Mouse (Mus musculus) megakaryocyte, embryonic 14.5 days (primary cell): Measurements from ENCODE around the gene Bend7. TPM values are rescaled to one million over a fixed set of nuclear protein-coding genes. Genes with fewer than 3 reads are reported as not detected.

Experiments used
- H3K27me3 ChIP-seq: replicated peaks from 2 replicates; pipeline ENCODE3; 2012; ENCODE audit warnings: inconsistent platforms
- H3K36me3 ChIP-seq: replicated peaks from 2 replicates; pipeline ENCODE3; 2012; ENCODE audit warnings: low read length, inconsistent platforms, mixed read lengths
- H3K4me1 ChIP-seq: 2 replicates; pipeline ENCODE4 v1.6.1; 2012; ENCODE audit warnings: inconsistent platforms
- H3K4me3 ChIP-seq: replicated peaks from 2 replicates; pipeline ENCODE3; 2012; ENCODE audit warnings: moderate library complexity, mild to moderate bottlenecking, inconsistent platforms
- H3K9me3 ChIP-seq: 2 replicates; pipeline ENCODE4 v1.6.1; 2012; ENCODE audit warnings: inconsistent platforms
- FLI1 ChIP-seq: IDR thresholded peaks from 2 replicates; pipeline ENCODE4 v1.6.1; 2012; ENCODE audit warnings: low read length, inconsistent platforms, mixed read lengths
- GATA1 ChIP-seq: IDR thresholded peaks from 3 replicates; pipeline ENCODE4 v1.6.1; 2012; ENCODE audit warnings: mixed read lengths, low read length, inconsistent platforms, borderline replicate concordance
- polyA plus RNA-seq: library from polyadenylated mRNA; stranded (reverse); fragments of >175 nt; gene quantifications from 2 replicates; pipeline ENCODE4 v1.2.3, GENCODE M21; 2012; ENCODE audit warnings: low replicate concordance; ENCODE audit not compliant: insufficient read depth

Bend7 gene
- not detected in 2 replicates for polyA plus RNA-seq

DNA sequence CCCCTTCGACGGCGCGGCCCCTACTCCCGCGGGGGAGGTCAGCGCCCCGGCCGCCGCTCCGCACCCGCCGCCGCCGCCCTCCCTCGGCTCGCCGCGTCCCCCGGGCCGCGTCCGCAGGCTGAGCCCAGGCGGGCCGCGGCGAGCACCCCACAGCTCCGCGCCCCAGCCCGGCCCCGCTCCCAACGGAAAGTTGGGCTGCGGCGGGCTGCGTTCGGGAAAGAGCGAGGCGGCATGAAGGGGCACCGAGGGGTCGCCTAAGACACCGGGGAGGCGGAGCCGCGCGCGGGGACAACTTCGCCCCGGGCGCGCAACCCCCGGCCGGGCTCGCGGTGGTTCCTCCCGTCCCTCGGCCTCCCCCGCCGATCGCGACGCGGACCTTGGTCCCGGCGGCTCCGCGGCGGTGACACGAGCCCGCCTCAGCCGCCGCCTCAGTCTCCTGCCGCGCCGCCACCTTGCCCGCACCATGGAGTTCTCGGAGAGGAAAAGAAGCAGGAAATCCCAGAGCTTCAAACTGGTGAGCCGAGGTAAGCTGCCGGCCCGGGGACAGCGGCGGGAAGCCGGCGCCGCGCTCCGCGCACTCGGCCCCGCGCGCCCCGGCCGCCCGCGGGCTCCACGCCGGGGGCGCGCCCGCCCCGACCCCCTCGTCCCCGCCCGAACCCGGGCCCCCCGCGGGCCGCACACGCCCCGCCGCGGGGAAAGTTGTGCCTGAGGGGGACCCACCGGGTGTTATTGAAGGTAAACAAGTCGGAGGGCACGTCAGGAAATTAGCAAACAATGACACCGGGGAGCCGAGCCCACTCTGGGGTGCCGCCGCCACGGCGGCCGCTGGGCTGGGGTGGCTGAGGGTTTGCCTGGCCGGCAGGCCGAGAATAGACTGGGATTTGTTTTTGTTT is at the start of gene Bend7:
Bend7 (plus strand) TSS at position 63 of the 893 bp plus-strand sequence.
- TF ChIP-seq FLI1 (no peak), GATA1 (no peak)
- Histone ChIP-seq H3K4me1 (peaks cover 8% of the 10 kb centered on the region; the same call in 1 of the 2 replicates), H3K27me3 (peaks cover 77% of the 10 kb centered on the region), H3K36me3 (no peaks in the 10 kb centered on the region), H3K9me3 (no peaks in the 10 kb centered on the region), H3K4me3 (peak within 1 kb of the TSS; percentile 89)

DNA sequence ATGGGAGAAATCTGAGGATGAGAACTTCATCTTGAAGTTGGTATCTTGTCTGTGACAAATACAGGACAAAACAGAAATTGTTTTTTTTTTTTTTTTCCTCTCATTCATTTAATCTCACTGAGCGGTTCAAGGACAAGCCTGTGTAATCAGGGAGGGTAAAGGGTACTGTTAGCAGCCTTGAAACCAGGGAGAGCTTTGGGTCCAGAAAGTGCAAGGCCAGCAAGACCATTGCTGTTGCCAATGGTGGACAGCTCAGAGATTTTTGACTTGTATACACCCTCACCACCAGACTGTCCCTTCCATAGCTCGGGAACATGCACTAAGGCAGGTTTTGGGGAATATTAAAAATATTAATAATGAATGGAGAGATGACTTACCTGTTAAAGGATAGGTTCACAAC is 49.0 kb upstream of the Bend7 start:
- Histone ChIP-seq H3K27me3 (peaks cover 3% of the 10 kb centered on the region), H3K4me1 (no peaks in the 10 kb centered on the region), H3K4me3 (no peak overlapping the region), H3K9me3 (no peaks in the 10 kb centered on the region), H3K36me3 (no peaks in the 10 kb centered on the region)
- no peak for TF ChIP-seq FLI1
- no peak for TF ChIP-seq GATA1

- Histone ChIP-seq H3K36me3 (no peaks in the 10 kb centered on the region), H3K27me3 (peaks cover 3% of the 10 kb centered on the region), H3K4me1 (no peaks in the 10 kb centered on the region), H3K4me3 (no peak overlapping the region), H3K9me3 (no peaks in the 10 kb centered on the region)
- TF ChIP-seq GATA1 (no peak), FLI1 (no peak)
Measured at GRCm38 (mm10) chr2:4669701-4670100, 47.9 kb upstream of the Bend7 start.

DNA sequence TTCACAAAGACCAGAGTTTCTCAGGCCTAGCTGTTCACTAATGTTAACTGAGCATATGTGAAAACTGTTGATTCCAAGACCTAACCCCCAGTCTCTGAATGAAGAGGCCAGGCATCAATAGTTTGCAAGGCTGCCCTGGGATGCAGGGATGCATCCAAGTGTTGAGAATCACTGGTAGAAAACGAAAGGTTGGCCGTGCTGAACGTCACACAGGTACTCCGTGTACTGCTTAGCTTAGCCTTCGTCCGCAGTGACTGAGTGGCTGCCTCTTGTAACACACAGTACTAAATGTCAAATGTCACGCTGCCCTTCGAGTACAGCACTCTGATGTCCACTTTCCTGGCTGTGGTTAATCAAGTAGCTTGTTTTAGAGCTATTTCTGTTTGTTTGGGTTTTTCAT is 46.0 kb upstream of the Bend7 start:
- TF ChIP-seq GATA1 (no peak), FLI1 (no peak)
- H3K4me3 ChIP-seq: no peak overlapping the region
- peaks cover 3% of the 10 kb centered on the region for H3K27me3 ChIP-seq
- no peaks in the 10 kb centered on the region for H3K9me3 ChIP-seq
- no peaks in the 10 kb centered on the region for H3K4me1 ChIP-seq
- no peaks in the 10 kb centered on the region for H3K36me3 ChIP-seq

GRCm38 (mm10) chr2:4679886-4680285 is 37.7 kb upstream of the Bend7 start:
- no peaks in the 10 kb centered on the region for H3K4me1 ChIP-seq
- H3K36me3 ChIP-seq: no peaks in the 10 kb centered on the region
- no peaks in the 10 kb centered on the region for H3K27me3 ChIP-seq
- peaks cover 9% of the 10 kb centered on the region; the same call in 1 of the 2 replicates for H3K9me3 ChIP-seq
- TF ChIP-seq FLI1: no peak
- no peak for TF ChIP-seq GATA1
- no peak overlapping the region for H3K4me3 ChIP-seq

DNA sequence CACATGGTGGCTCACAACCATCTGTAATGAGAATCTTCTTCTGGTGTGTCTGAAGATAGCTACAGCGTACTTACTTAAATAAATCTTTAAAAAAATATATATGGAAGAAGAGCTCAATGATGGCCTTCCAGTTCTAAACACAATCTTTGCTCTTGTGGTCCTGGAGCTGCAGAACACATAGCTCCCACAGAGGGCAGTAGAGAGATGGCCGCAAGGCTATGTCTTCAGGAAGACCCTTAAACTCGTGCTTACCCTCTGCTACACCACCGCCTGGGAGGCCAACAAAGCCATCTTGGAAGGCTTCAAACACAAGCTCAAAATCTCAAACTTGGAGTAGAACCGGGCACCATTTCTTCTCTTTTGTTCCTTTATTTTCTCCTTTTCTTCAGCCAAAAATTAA is 6.4 kb upstream of the Bend7 start:
- H3K4me1 ChIP-seq: no peaks in the 10 kb centered on the region
- TF ChIP-seq FLI1 (no peak), GATA1 (no peak)
- H3K36me3 ChIP-seq: no peaks in the 10 kb centered on the region

DNA sequence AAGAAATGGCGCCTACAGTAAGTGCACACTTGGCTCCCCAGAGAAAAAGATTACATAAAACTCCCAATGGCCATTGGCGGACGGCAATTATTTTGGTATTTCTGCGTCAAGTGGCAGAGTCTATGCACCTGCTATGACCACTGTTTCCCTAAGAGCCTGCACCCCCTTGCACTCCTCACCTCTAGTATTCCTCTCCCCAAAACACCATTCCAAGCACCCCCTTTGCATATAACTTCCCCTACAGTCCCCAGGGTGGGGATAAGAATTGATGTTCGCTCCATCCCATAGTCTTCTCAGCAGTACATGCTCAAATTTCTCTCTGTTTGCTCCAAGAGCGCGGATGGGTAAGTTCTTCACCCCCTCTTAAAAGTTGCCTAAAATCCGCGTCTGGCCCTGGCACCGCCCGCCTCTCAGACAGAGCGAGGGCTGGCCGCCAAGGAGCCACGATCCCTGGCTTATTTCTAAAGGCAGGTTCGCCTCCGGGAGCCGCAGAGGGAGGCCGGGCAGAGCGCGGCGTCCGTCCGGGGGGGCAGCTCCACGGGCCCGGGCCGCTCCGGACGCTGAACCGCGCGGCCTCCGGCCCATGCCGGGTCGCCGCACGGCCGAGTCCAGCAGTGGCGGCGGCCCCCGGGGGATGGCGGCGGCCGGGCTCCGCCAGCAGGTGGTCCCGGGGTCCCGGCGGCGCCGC is 406 bp upstream of the Bend7 start:
- Histone ChIP-seq H3K9me3 (no peaks in the 10 kb centered on the region), H3K4me1 (peaks cover 8% of the 10 kb centered on the region; the same call in 1 of the 2 replicates), H3K36me3 (no peaks in the 10 kb centered on the region), H3K27me3 (peaks cover 75% of the 10 kb centered on the region), H3K4me3 (peak overlapping the region; percentile 89)
- no peak for TF ChIP-seq GATA1
- no peak for TF ChIP-seq FLI1

More for the DNA sequence above, 6.4 kb upstream of the Bend7 start:
- Histone ChIP-seq H3K4me3 (no peak overlapping the region), H3K27me3 (peaks cover 23% of the 10 kb centered on the region), H3K9me3 (peaks cover 12% of the 10 kb centered on the region)

DNA sequence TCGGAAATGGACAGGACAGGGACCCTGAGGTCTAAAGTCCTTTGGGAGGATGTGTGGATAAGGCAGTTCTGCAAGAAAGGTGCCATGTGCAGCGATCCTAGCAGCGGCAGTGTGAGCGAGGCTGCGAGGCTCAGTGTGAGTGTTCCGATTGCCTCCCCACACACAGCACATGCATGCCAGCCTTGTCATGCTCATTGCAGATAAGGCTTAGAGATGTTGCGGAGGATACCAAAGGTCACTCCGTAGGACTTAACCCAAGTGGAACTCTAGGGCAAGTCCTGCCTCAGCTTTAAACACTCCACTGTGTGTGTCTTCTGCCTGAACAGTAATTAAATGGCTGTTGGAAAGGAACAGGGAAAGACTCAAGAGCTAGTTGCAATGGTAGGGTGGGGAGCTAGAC is 5.5 kb downstream of the Bend7 start:
- Histone ChIP-seq H3K36me3 (no peaks in the 10 kb centered on the region), H3K27me3 (peaks cover 58% of the 10 kb centered on the region), H3K4me1 (peaks cover under 1% of the 10 kb centered on the region; the same call in 1 of the 2 replicates), H3K4me3 (peak overlapping the region; percentile 34), H3K9me3 (no peaks in the 10 kb centered on the region)
- no peak for TF ChIP-seq FLI1
- no peak for TF ChIP-seq GATA1

GRCm38 (mm10) chr2:4730161-4730560 is 12.5 kb downstream of the Bend7 start:
- Histone ChIP-seq H3K4me3 (no peak overlapping the region), H3K27me3 (peaks cover 13% of the 10 kb centered on the region), H3K4me1 (no peaks in the 10 kb centered on the region), H3K9me3 (no peaks in the 10 kb centered on the region), H3K36me3 (no peaks in the 10 kb centered on the region)
- TF ChIP-seq GATA1 (no peak), FLI1 (no peak)

DNA sequence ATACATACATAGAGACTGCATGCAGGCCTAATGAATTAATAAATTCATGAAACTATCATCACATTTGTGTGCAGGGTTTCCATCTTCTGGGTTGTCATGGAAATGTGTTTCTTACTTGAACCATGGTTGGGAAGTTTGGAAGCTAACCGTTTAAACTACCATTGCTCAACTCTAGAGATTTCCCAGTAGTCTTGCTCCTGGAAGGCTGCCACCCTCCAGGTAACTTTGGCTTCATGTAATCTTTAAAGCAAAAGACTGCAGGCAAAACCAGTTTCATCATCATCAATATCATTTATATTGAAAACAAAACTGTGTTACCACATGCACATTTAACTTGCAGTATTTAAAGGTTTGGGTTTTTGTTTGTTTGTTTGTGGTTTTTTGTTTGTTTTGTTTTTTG is 16.3 kb downstream of the Bend7 start:
- H3K27me3 ChIP-seq: peaks cover 5% of the 10 kb centered on the region
- no peaks in the 10 kb centered on the region for H3K4me1 ChIP-seq
- H3K36me3 ChIP-seq: no peaks in the 10 kb centered on the region
- no peaks in the 10 kb centered on the region for H3K9me3 ChIP-seq
- H3K4me3 ChIP-seq: no peak overlapping the region
- TF ChIP-seq GATA1: no peak
- no peak for TF ChIP-seq FLI1
